Mouse (Mus musculus): Measurements from ENCODE around the gene Fgf15. TPM values are rescaled to one million over a fixed set of nuclear protein-coding genes. Genes with fewer than 3 reads are reported as not detected.
A peak's percentile ranks its signal among the peaks of the same experiment; 100 is the strongest.

The Fgf15 gene
- 25.8 and 43.7 TPM in 2 replicates for polyA plus RNA-seq (2015; fragmentation: Nextera tagmentation; extraction: Ambion mirVana)

GRCm38 (mm10) chr7:144896294-144897218, at the start of gene Fgf15:
Gene Fgf15, plus strand, starts transcription at chr7:144896531.
- Histone ChIP-seq H3K27me3 (peaks cover 20% of the 10 kb centered on the region), H3K27ac (replicated peaks) (peak within 1 kb of the TSS; percentile 27; the same call in 1 of the 2 replicates), H3K9me3 (no peaks in the 10 kb centered on the region), H3K4me2 (peak within 1 kb of the TSS; percentile 87), H3K36me3 (no peaks in the 10 kb centered on the region), H3K9ac (peak within 1 kb of the TSS; percentile 29), H3K4me3 (peak within 1 kb of the TSS; percentile 44), H3K4me1 (replicated peaks) (peaks cover 29% of the 10 kb centered on the region)
- ATAC-seq (ENCODE audit: low FRiP score, low read depth): peak; percentile 31
- WGBS: under 1% methylated on average over 65 of the region's 65 CpGs

GRCm38 (mm10) chr7:144847067-144847466, 49.3 kb upstream of the Fgf15 start, which contains the start of gene Fgf4:
Gene Fgf4, plus strand, starts transcription at chr7:144847367.
- no peak within 1 kb of the TSS for H3K4me3 ChIP-seq
- no peak within 1 kb of the TSS for H3K9ac ChIP-seq
- no peak within 1 kb of the TSS for H3K27ac ChIP-seq (replicated peaks)
- H3K9me3 ChIP-seq: no peaks in the 10 kb centered on the region
- ATAC-seq (ENCODE audit: low FRiP score, low read depth): no peak
- no peaks in the 10 kb centered on the region for H3K4me1 ChIP-seq (replicated peaks)
- no peaks in the 10 kb centered on the region for H3K36me3 ChIP-seq
- no peak within 1 kb of the TSS for H3K4me2 ChIP-seq
- no peaks in the 10 kb centered on the region for H3K27me3 ChIP-seq

- H3K9ac ChIP-seq: no peak overlapping the region
- ATAC-seq (ENCODE audit: low FRiP score, low read depth): no peak
- H3K36me3 ChIP-seq: no peaks in the 10 kb centered on the region
- H3K27ac ChIP-seq (replicated peaks): no peak overlapping the region
- no peaks in the 10 kb centered on the region for H3K9me3 ChIP-seq
- no peaks in the 10 kb centered on the region for H3K4me1 ChIP-seq (replicated peaks)
- 54% methylated on average over 3 of the region's 3 CpGs for WGBS
- no peaks in the 10 kb centered on the region for H3K27me3 ChIP-seq
- no peak overlapping the region for H3K4me2 ChIP-seq
- H3K4me3 ChIP-seq: no peak overlapping the region
Observed at GRCm38 (mm10) chr7:144851321-144851720, 45.0 kb upstream of the Fgf15 start.

GRCm38 (mm10) chr7:144854966-144855365, 41.4 kb upstream of the Fgf15 start:
- H3K36me3 ChIP-seq: no peaks in the 10 kb centered on the region
- peaks cover 16% of the 10 kb centered on the region for H3K27me3 ChIP-seq
- no peaks in the 10 kb centered on the region for H3K9me3 ChIP-seq
- H3K27ac ChIP-seq (replicated peaks): no peak overlapping the region
- H3K4me2 ChIP-seq: no peak overlapping the region
- 59% methylated on average over 3 of the region's 3 CpGs for WGBS
- H3K4me3 ChIP-seq: no peak overlapping the region
- no peak overlapping the region for H3K9ac ChIP-seq
- no peak for ATAC-seq (ENCODE audit: low FRiP score, low read depth)
- no peaks in the 10 kb centered on the region for H3K4me1 ChIP-seq (replicated peaks)

- Histone ChIP-seq H3K4me1 (replicated peaks) (peaks cover 14% of the 10 kb centered on the region), H3K4me3 (no peak overlapping the region), H3K27me3 (peaks cover 38% of the 10 kb centered on the region), H3K9me3 (no peaks in the 10 kb centered on the region), H3K36me3 (no peaks in the 10 kb centered on the region), H3K27ac (replicated peaks) (no peak overlapping the region), H3K4me2 (no peak overlapping the region), H3K9ac (no peak overlapping the region)
- no peak for ATAC-seq (ENCODE audit: low FRiP score, low read depth)
- WGBS: 92% methylated on average over 7 of the region's 7 CpGs
Observed at GRCm38 (mm10) chr7:144857158-144857557, 39.2 kb upstream of the Fgf15 start.

- Histone ChIP-seq H3K4me3 (no peak overlapping the region), H3K9me3 (no peaks in the 10 kb centered on the region), H3K4me1 (replicated peaks) (peaks cover 14% of the 10 kb centered on the region), H3K9ac (no peak overlapping the region), H3K36me3 (no peaks in the 10 kb centered on the region), H3K27ac (replicated peaks) (no peak overlapping the region), H3K27me3 (peaks cover 42% of the 10 kb centered on the region), H3K4me2 (no peak overlapping the region)
- WGBS: 72% methylated on average over 3 of the region's 3 CpGs
- ATAC-seq (ENCODE audit: low FRiP score, low read depth): no peak
Observed at GRCm38 (mm10) chr7:144857826-144858342, 38.4 kb upstream of the Fgf15 start.

GRCm38 (mm10) chr7:144858702-144859101, 37.6 kb upstream of the Fgf15 start:
- Histone ChIP-seq H3K4me2 (no peak overlapping the region), H3K36me3 (no peaks in the 10 kb centered on the region), H3K27me3 (peaks cover 50% of the 10 kb centered on the region), H3K4me1 (replicated peaks) (peaks cover 14% of the 10 kb centered on the region), H3K4me3 (no peak overlapping the region), H3K9ac (no peak overlapping the region), H3K27ac (replicated peaks) (no peak overlapping the region), H3K9me3 (no peaks in the 10 kb centered on the region)
- 89% methylated on average over 1 of the region's 1 CpGs for WGBS
- ATAC-seq (ENCODE audit: low FRiP score, low read depth): no peak

GRCm38 (mm10) chr7:144861056-144861768, 35.1 kb upstream of the Fgf15 start:
- Histone ChIP-seq H3K4me1 (replicated peaks) (peaks cover 14% of the 10 kb centered on the region), H3K4me2 (peak overlapping the region; percentile 38), H3K27me3 (peaks cover 71% of the 10 kb centered on the region), H3K27ac (replicated peaks) (no peak overlapping the region), H3K9ac (no peak overlapping the region), H3K36me3 (no peaks in the 10 kb centered on the region), H3K4me3 (peak overlapping the region; percentile 17; the same call in 1 of the 2 replicates), H3K9me3 (no peaks in the 10 kb centered on the region)
- ATAC-seq (ENCODE audit: low FRiP score, low read depth): no peak
- WGBS: under 1% methylated on average over 69 of the region's 72 CpGs

- ATAC-seq (ENCODE audit: low FRiP score, low read depth): no peak
- Histone ChIP-seq H3K9me3 (no peaks in the 10 kb centered on the region), H3K9ac (no peak overlapping the region), H3K27ac (replicated peaks) (no peak overlapping the region), H3K27me3 (peaks cover 72% of the 10 kb centered on the region), H3K4me1 (replicated peaks) (peaks cover 14% of the 10 kb centered on the region), H3K36me3 (no peaks in the 10 kb centered on the region), H3K4me3 (peak overlapping the region; percentile 17; the same call in 1 of the 2 replicates), H3K4me2 (peak overlapping the region; percentile 38)
- WGBS: under 1% methylated on average over 28 of the region's 28 CpGs
Observed at GRCm38 (mm10) chr7:144861769-144862070, 34.6 kb upstream of the Fgf15 start.

- Histone ChIP-seq H3K4me3 (no peak overlapping the region), H3K4me2 (peak overlapping the region; percentile 38), H3K9ac (no peak overlapping the region), H3K27me3 (peaks cover 75% of the 10 kb centered on the region), H3K36me3 (no peaks in the 10 kb centered on the region), H3K27ac (replicated peaks) (no peak overlapping the region), H3K9me3 (no peaks in the 10 kb centered on the region), H3K4me1 (replicated peaks) (peaks cover 14% of the 10 kb centered on the region)
- ATAC-seq (ENCODE audit: low FRiP score, low read depth): no peak
- WGBS: under 1% methylated on average over 15 of the region's 15 CpGs
Observed at GRCm38 (mm10) chr7:144862126-144862525, 34.2 kb upstream of the Fgf15 start.

- Histone ChIP-seq H3K4me2 (no peak overlapping the region), H3K4me3 (no peak overlapping the region), H3K4me1 (replicated peaks) (peaks cover 14% of the 10 kb centered on the region), H3K27ac (replicated peaks) (no peak overlapping the region), H3K36me3 (no peaks in the 10 kb centered on the region), H3K9me3 (no peaks in the 10 kb centered on the region), H3K27me3 (peaks cover 79% of the 10 kb centered on the region), H3K9ac (no peak overlapping the region)
- no peak for ATAC-seq (ENCODE audit: low FRiP score, low read depth)
- WGBS: 4% methylated on average over 18 of the region's 18 CpGs
Observed at GRCm38 (mm10) chr7:144862712-144863111, 33.6 kb upstream of the Fgf15 start.

GRCm38 (mm10) chr7:144863196-144863595, 33.1 kb upstream of the Fgf15 start:
- Histone ChIP-seq H3K9me3 (no peaks in the 10 kb centered on the region), H3K9ac (no peak overlapping the region)

More at GRCm38 (mm10) chr7:144863196-144863595, 33.1 kb upstream of the Fgf15 start:
- Histone ChIP-seq H3K27me3 (peaks cover 77% of the 10 kb centered on the region), H3K4me1 (replicated peaks) (peaks cover 14% of the 10 kb centered on the region), H3K27ac (replicated peaks) (no peak overlapping the region), H3K4me3 (no peak overlapping the region), H3K4me2 (no peak overlapping the region), H3K36me3 (no peaks in the 10 kb centered on the region)
- 8% methylated on average over 11 of the region's 11 CpGs for WGBS
- ATAC-seq (ENCODE audit: low FRiP score, low read depth): no peak
